Mouse (Mus musculus) lung, embryonic 14.5 days (tissue): ENCODE measurements around the gene Brsk1. TPM values are rescaled to one million over a fixed set of nuclear protein-coding genes. Genes with fewer than 3 reads are reported as not detected.

Source experiments
- ATAC-seq: fragments of 200-750 bp; cut with Nextera tagmentation; 2 replicates; pipeline ENCODE4 v1.8.0; 2017; ENCODE audit warnings: mild to moderate bottlenecking, moderate TSS enrichment, moderate library complexity; ENCODE audit not compliant: insufficient read depth
- DNase-seq: peaks from one replicate; pipeline ENCODE4 v3.0.0-alpha.2; 2015
- H3K27ac ChIP-seq: fragments of 300-500 bp; sonication (generic); 2 replicates; pipeline ENCODE4 v1.5.1; 2014; ENCODE audit warnings: low read depth, mild to moderate bottlenecking, moderate library complexity
- H3K27me3 ChIP-seq: fragments of 300-500 bp; sonication (generic); 2 replicates; pipeline ENCODE4 v1.6.1; 2014; ENCODE audit warnings: low read length, control low read depth; ENCODE audit not compliant: insufficient read depth
- H3K36me3 ChIP-seq: fragments of 300-500 bp; sonication (generic); 2 replicates; pipeline ENCODE4 v1.6.1; 2014; ENCODE audit warnings: control low read depth; ENCODE audit not compliant: insufficient read depth
- H3K4me1 ChIP-seq: fragments of 300-500 bp; sonication (generic); 2 replicates; pipeline ENCODE4 v1.6.1; 2014; ENCODE audit warnings: antibody characterized with exemption, control low read depth; ENCODE audit not compliant: insufficient read depth
- H3K4me2 ChIP-seq: fragments of 300-500 bp; sonication (generic); 2 replicates; pipeline ENCODE4 v1.6.1; 2014; ENCODE audit warnings: mild to moderate bottlenecking
- H3K4me3 ChIP-seq: fragments of 300-500 bp; sonication (generic); 2 replicates; pipeline ENCODE4 v1.5.1; 2014; ENCODE audit warnings: low read depth, low read length
- H3K9ac ChIP-seq: fragments of 300-500 bp; sonication (generic); 2 replicates; pipeline ENCODE4 v1.6.1; 2014
- H3K9me3 ChIP-seq: fragments of 300-500 bp; sonication (generic); 2 replicates; pipeline ENCODE4 v1.6.1; 2016; ENCODE audit warnings: low read depth, low read length, control low read depth
- CTCF ChIP-seq: IDR thresholded peaks from 2 replicates; pipeline ENCODE4 v1.5.1; 2016; ENCODE audit warnings: antibody characterized with exemption, low read depth
- WGBS: fragments of 180-500 bp; shearing (Covaris S2); extraction: QIAGEN DNeasy Blood & Tissue Kit; methylation state at CpG from one replicate; pipeline ENCODE4 v1.1.7; 2014; 5-methylcytosine and 5-hydroxymethylcytosine counted together
- polyA plus RNA-seq: library from polyadenylated mRNA; unstranded; fragments of >200 nt; fragmentation: Nextera tagmentation; extraction: Ambion mirVana; gene quantifications from 2 replicates; pipeline ENCODE4 v1.2.1, GENCODE M21; 2014

The Brsk1 gene
- polyA plus RNA-seq, 1 experiment from 2014 or later: 1.6 TPM

GRCm38 (mm10) chr7:4705098-4705497, 14.7 kb downstream of the Brsk1 start:
- H3K4me3 ChIP-seq: no peak overlapping the region
- no peak overlapping the region for H3K27ac ChIP-seq
- TF ChIP-seq CTCF: peak; percentile 56
- ATAC-seq: no peak
- peak; percentile 51 for DNase-seq
- no peaks in the 10 kb centered on the region for H3K9me3 ChIP-seq
- H3K9ac ChIP-seq: no peak overlapping the region
- H3K36me3 ChIP-seq: peaks cover 64% of the 10 kb centered on the region
- no peaks in the 10 kb centered on the region for H3K4me1 ChIP-seq
- no peak overlapping the region for H3K4me2 ChIP-seq
- WGBS: 50% methylated on average over 18 of the region's 18 CpGs
- H3K27me3 ChIP-seq: no peaks in the 10 kb centered on the region

GRCm38 (mm10) chr7:4712594-4712993, 22.2 kb downstream of the Brsk1 start:
- no peaks in the 10 kb centered on the region for H3K4me1 ChIP-seq
- no peaks in the 10 kb centered on the region for H3K27me3 ChIP-seq
- peaks cover 82% of the 10 kb centered on the region for H3K36me3 ChIP-seq
- H3K9ac ChIP-seq: no peak overlapping the region
- WGBS: 87% methylated on average over 3 of the region's 3 CpGs
- no peak for TF ChIP-seq CTCF
- ATAC-seq (no peak), DNase-seq (no peak)
- no peak overlapping the region for H3K4me3 ChIP-seq
- H3K9me3 ChIP-seq: no peaks in the 10 kb centered on the region
- H3K27ac ChIP-seq: no peak overlapping the region
- no peak overlapping the region for H3K4me2 ChIP-seq

- Histone ChIP-seq H3K36me3 (peaks cover 45% of the 10 kb centered on the region), H3K4me1 (no peaks in the 10 kb centered on the region), H3K9me3 (no peaks in the 10 kb centered on the region), H3K9ac (no peak overlapping the region), H3K27me3 (no peaks in the 10 kb centered on the region), H3K27ac (no peak overlapping the region), H3K4me3 (no peak overlapping the region), H3K4me2 (no peak overlapping the region)
- WGBS: 56% methylated on average over 6 of the region's 6 CpGs
- DNase-seq: no peak
- no peak for TF ChIP-seq CTCF
- ATAC-seq: no peak
Observed at GRCm38 (mm10) chr7:4716955-4717354, 26.6 kb downstream of the Brsk1 start.

- H3K4me2 ChIP-seq: no peak overlapping the region
- no peaks in the 10 kb centered on the region for H3K9me3 ChIP-seq
- H3K4me1 ChIP-seq: no peaks in the 10 kb centered on the region
- WGBS: 84% methylated on average over 3 of the region's 3 CpGs
- no peak overlapping the region for H3K4me3 ChIP-seq
- no peak for TF ChIP-seq CTCF
- peaks cover 25% of the 10 kb centered on the region for H3K36me3 ChIP-seq
- H3K27me3 ChIP-seq: no peaks in the 10 kb centered on the region
- no peak for DNase-seq
- ATAC-seq: no peak
- no peak overlapping the region for H3K27ac ChIP-seq
- no peak overlapping the region for H3K9ac ChIP-seq
Observed at GRCm38 (mm10) chr7:4719276-4719675, 28.9 kb downstream of the Brsk1 start.

GRCm38 (mm10) chr7:4723508-4723907, 33.1 kb downstream of the Brsk1 start:
- no peak for TF ChIP-seq CTCF
- Histone ChIP-seq H3K27ac (no peak overlapping the region), H3K9ac (no peak overlapping the region), H3K4me3 (peak overlapping the region; percentile 23; the same call in 1 of the 2 replicates), H3K9me3 (no peaks in the 10 kb centered on the region), H3K27me3 (no peaks in the 10 kb centered on the region), H3K36me3 (no peaks in the 10 kb centered on the region), H3K4me1 (no peaks in the 10 kb centered on the region), H3K4me2 (peak overlapping the region; percentile 50)
- WGBS: 39% methylated on average over 12 of the region's 12 CpGs
- DNase-seq (peak; percentile 23), ATAC-seq (peak; percentile 73; the same call in 1 of the 2 replicates)

- H3K27ac ChIP-seq: no peak overlapping the region
- TF ChIP-seq CTCF: no peak
- H3K27me3 ChIP-seq: no peaks in the 10 kb centered on the region
- H3K4me1 ChIP-seq: no peaks in the 10 kb centered on the region
- H3K9me3 ChIP-seq: no peaks in the 10 kb centered on the region
- DNase-seq: peak; percentile 23
- no peak overlapping the region for H3K4me3 ChIP-seq
- no peak for ATAC-seq
- WGBS: 29% methylated on average over 3 of the region's 3 CpGs
- no peak overlapping the region for H3K9ac ChIP-seq
- H3K36me3 ChIP-seq: no peaks in the 10 kb centered on the region
- no peak overlapping the region for H3K4me2 ChIP-seq
Observed at GRCm38 (mm10) chr7:4724359-4724758, 34.0 kb downstream of the Brsk1 start.

GRCm38 (mm10) chr7:4725169-4725568, 34.8 kb downstream of the Brsk1 start, which contains the start of gene Tmem150b:
Gene Tmem150b, minus strand, starts transcription at chr7:4725249.
- DNase-seq (no peak), ATAC-seq (no peak)
- no peak within 1 kb of the TSS for H3K4me3 ChIP-seq
- no peaks in the 10 kb centered on the region for H3K36me3 ChIP-seq
- TF ChIP-seq CTCF: no peak
- H3K9ac ChIP-seq: no peak within 1 kb of the TSS
- no peaks in the 10 kb centered on the region for H3K9me3 ChIP-seq
- no peaks in the 10 kb centered on the region for H3K4me1 ChIP-seq
- H3K27ac ChIP-seq: no peak within 1 kb of the TSS
- WGBS: 67% methylated on average over 7 of the region's 7 CpGs
- no peaks in the 10 kb centered on the region for H3K27me3 ChIP-seq
- H3K4me2 ChIP-seq: no peak within 1 kb of the TSS

GRCm38 (mm10) chr7:4731090-4731489, 40.7 kb downstream of the Brsk1 start:
- Histone ChIP-seq H3K9me3 (no peaks in the 10 kb centered on the region), H3K27ac (no peak overlapping the region), H3K36me3 (no peaks in the 10 kb centered on the region), H3K9ac (no peak overlapping the region), H3K4me2 (no peak overlapping the region), H3K27me3 (no peaks in the 10 kb centered on the region), H3K4me3 (no peak overlapping the region), H3K4me1 (no peaks in the 10 kb centered on the region)
- no peak for TF ChIP-seq CTCF
- DNase-seq (no peak), ATAC-seq (no peak)
- WGBS: 75% methylated on average over 5 of the region's 5 CpGs
